Mouse (Mus musculus): ENCODE data around the gene Shc2.
A peak's percentile ranks its signal among the peaks of the same experiment; 100 is the strongest.

The Shc2 gene

DNA sequence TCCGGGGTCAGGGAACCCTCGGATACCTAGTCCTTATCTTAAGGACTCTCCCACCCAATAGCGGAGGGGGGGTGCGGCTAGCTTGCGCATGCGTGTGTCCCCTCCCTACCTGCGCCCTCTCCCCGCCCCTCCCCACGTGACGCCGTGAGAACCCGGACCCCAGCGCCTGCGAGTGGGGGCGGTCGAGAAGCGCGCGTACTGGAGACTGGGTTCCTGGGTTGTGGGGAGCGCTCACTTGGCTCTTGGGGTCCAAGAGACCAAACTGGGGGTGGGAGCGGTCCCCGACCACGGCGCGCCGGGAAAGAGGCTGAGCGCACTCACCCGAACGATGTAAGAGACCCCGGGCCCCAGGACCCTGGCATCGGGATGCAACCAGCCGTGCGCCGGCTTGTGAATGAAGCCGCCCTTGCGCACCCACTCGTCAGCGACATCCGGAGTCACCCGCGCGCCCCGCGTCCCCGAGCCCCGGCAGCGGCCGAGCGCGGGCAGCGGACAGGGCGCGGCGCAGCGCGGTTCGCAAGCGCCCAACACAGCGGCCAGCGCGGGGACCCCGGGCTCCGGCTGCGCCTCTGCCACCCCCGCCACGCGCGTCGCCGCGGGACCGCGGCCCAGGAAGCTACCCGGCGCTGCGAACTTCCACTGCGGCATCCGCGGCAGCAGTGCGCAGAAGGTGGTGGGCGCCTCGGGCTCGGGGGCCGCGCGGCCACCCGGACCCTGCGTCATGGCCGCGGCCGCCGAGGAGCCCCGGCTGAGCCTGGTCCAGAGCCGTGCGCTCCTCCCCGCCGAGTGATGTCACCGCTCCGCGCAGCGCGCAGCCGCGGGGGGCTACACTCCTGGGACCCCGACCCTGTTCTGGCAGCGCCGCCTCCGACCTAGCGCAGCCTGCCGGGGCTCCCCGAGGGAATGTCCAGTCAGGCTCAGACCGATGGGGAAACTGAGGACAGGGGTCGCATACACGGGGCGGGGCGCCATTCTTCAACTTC is at the start of gene Shc2:
TSS of gene Shc2 (minus strand) at position 791 of the 983 bp plus-strand sequence.
- no peak for DNase-seq (ENCODE audit: low read depth)

DNA sequence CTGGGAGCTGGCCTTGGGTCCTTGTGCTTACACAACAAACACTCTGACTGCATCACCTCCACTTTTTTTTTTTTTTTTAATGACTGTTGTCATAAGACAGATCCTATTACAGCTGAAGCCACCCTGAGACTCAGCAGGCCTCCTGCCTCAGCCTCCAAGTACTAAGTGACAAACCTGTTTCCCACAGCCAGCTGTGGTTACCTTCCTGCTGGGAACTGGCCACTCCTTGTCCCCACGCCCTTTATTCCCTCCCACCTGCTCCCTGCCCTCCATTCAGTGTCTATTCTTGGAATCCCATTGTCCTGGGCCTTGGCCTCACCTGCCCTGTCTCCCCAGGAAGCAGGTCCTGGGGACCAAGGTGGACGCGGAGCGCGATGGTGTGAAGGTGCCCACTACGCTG is 49.8 kb upstream of the Shc2 start:
- DNase-seq (ENCODE audit: low read depth), result no peak

DNA sequence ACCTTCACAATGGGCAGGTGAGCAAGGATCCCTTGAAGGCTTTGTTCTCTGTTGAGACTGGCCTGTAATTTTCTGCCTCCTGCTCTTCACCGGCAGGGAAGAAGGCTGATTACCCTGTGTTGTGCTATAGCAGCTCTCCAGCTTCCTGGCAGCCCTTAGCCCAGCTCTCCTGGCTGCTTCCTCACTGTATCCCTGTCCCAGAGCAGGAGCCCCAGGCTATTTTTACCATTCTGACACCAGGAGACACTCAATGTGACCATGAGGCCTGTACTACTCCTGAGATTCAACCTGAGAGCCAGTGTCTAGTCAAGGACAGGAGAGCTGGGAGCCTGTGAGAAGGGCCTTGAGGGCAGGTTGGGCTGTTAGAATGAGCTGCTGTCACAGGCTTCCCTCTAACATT is 49.0 kb upstream of the Shc2 start:
- DNase-seq (ENCODE audit: low read depth), result no peak

DNA sequence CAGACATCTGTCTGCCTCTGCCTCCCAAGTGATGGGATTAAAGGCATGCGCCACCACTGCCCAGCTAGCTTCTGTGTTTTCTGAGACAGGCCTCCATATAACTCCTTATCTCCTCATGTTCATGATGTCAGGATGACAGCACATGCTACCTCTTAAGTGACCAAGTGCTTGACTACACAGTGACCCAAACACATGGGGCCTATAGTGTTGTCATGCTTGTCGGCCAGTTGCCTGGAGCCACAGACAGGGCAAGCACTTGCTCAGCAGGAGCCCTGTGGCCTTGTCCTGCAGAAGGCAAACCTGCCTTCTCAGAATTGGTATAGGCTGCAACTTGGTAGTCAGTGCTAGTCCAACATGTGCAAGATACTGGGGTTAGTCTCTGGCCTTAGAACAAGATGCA is 48.5 kb upstream of the Shc2 start:
- no peak for DNase-seq (ENCODE audit: low read depth)

DNA sequence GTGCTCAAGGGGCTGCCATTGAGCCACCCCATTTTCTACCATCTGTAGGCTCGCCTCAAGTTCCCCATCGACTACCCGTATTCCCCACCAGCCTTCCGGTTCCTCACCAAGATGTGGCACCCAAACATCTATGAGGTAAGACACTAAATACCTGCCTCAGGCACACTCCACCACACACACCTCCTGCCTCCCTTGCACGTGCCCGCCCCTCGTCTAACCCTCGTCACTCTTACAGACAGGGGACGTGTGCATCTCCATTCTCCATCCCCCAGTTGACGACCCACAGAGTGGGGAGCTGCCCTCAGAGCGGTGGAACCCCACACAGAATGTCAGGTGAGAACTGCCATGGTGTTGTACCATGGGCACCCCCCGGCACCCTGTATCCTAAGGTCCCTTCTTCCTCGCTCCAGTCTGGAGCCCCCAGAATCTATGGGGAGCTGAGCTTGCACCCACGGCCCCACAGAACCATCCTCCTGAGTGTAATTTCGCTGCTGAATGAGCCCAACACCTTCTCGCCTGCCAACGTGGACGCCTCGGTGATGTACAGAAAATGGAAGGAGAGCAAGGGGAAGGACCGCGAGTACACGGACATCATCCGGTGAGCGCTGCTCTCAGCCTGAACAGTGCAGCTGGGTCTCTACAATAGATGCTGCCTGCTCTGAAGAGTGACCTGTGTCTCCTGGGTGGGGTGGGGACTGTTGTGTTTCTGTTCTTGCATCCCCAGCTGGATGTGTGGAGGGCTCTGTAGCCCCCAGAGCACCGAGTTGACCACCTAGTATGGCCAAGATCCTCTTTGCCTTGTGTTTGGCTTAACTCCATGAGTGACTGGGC is 47.3 kb upstream of the Shc2 start:
- DNase-seq (ENCODE audit: low read depth), result no peak

DNA sequence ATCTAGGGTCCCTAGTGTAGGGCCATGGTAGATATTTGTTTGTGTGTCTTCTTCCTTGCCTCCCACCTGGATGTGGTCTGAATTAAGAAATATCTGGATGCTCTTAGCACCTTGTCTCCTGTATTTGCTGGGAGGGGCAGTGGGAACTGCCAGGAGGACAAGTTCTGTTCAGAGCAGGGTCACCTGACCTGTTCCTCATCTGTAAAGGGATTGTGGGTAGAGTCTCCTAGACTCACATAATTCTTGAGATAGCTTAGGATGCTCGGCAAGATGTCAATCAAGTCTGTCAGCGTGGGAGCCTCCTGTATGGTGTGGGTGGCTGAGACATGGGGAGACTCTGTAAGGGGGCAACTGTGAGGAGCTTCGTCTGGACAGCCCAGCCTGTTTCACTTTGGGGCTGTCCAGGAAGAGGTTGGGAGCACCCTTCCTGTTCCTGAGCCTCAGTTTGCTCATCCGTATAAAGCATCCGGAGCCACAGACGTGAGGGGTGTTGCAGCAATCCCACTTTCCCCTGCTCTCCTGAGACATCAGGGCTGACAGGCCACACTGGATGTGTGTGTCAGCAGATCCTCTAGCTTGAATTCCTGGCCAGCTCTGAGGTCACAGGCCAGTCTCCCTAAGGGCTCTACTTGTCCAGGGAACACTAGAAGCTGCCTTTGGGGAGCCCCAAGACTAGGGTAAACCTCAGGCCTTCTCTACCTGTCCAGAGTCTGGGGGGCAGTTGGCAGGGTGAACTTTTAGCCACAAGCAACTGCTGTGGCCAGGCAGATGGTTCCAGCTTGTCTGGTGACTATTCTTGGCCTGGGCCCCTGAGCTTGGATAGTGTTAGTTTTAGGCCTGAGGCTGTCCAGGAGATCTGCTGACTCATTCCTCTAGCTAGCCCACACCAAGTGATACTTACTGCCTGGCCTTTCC is 46.3 kb upstream of the Shc2 start:
- DNase-seq (ENCODE audit: low read depth), result peak; percentile 66

DNA sequence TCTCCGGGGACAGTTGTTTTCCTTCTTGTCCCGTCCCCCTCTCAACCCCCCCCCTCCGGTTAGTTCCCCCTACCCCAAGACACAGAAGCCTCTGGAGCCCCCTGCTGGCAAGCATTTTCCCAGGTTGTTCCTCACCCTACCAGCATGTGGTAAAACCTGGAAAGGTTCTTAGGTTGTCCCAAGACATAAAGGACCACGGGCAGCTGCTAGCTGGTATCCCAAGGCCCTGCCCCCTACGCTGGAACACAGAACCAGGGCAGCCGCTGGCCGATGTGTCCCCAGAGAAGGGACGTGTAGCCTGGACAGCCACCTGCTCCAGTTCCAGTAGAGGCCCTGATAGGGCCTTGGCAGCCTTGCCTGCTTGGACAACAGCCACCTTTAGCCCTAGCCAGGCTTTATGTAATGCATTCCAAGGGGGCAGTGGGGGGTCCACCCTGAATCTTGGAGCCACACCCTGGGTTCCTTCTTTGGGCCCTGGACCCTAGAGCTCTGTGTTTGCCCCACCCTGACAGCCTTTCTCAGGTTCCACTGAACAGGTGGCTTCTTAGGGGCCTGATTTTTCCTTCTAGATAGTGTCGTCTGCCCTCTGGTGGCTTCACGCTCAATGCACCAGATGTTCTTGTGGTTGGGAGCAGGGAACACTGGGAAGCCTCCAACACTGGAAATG is 45.3 kb upstream of the Shc2 start:
- DNase-seq (ENCODE audit: low read depth), result no peak

DNA sequence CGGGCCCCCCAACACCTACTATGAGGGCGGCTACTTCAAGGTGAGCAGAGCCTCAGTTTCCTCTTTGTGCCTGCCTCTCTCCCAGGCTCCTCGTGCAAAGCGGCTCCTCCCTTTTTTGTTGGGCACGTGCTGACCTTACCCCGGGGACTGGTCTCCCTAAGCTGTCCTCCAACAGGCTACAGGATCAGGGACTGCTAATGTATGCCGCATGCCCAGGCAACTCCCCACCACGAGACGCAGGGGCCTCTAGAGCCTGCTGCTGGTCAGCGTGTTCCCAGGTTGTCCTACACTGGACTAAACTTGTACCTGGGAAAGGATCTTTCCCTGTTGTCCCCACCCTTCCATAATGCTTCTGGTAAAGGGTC is 44.8 kb upstream of the Shc2 start:
- DNase-seq (ENCODE audit: low read depth), result no peak

DNA sequence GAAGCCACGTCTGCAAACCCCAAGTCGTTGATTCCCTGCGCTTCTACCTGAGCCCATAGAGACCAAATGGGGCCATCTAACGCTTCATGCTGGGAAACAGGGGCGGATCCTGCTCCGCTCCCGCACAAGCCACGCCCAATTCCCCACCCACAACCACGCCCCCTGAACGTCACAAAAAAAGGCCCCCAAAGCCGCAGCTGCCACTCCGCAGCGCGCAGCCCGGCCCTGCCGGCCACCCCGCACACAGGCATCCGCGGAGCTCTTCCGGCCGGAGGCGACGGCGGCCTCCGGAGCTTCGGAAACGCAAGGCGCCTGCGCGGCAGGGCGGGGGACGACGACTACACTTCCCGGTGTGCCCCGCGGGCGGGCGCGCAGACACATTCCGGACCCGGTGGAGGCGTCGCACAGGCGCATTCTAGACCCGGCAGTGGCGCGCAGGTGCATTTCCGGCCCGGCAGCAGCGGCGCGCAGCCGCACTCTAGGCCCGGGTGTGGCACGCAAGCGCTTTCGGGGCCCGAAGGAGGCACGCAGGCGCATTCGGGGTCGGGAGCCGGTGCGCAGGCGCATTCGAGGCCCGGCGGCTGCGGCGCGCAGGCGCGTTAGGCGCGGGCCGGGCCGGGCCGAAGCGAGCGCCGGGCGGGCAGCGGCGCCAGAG is 44.0 kb upstream of the Shc2 start, which contains the start of gene Cdc34:
TSS of gene Cdc34 (plus strand) at position 605 of the 655 bp plus-strand sequence.
- peak; percentile 97 for DNase-seq (ENCODE audit: low read depth)

DNA sequence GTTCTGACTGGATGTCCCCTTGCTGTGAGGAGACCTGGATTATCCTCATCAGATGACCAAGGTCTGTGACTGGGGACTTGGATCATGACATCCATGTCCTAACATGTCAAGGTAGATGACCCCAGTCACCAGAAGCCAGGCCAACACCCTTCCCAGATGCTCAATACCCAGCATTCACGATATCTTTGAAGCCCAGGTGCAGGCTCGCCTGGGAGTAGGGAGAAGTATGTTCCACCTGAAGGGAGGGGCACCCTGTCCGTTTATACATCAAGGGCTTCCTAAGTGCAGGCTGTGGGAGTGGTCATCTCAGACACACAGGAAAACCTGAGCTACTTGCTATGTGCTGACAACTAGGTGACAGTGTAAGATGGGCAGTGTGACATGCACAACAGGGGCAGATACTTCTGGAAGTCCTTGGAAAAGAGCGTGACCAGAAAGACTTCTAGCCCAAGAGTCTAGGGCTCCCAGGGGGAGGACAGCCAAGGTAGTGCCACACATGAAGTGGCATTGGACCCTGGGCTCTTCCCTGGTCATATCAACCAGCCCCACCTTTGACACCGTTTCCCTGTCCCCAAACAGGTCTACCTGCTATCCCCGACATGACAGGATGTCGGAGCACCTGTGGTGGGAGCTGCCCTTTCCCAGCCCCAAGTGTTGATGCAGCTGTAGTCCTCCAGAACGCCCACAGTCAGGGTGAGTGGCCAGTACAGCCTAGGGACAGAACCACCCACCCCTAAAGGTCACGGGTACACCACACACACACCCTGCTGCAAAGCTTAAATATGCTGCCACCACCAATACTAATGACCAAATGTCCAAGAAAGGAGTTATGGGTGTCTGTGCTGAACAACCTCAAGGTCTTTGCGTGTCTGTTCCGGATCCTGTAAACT is 43.1 kb upstream of the Shc2 start:
- no peak for DNase-seq (ENCODE audit: low read depth)

DNA sequence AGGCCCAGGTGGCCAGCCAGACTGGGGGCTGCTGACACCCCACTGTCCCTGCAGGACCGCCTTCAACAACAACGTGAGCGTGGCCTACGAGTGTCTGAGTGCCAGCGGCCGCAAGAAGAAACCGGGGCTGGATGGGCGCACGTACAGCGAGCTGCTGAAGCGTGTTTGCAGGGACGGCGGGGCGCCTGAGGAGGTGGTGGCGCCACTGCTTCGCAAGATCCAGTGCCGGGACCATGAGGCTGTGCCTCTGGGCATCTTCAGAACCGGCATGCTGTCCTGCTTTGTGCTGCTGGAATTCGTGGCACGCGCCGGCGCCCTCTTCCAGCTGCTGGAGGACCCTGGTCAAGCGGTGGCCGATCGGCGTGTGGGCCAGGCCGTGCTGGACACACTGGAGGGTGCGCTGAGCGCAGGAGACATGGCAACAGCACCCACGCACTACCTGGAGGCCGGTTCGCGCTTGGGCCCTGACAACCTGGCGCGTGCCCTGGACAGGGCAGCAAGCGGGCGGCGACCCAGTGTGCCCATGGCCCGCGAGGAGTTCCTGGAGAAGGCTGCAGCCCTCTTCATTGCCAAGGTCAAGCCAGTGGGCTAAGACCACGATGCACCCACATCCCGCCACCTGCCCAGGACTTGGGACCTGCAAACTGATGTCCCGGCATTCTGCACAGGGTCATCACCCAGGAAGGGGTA is 37.8 kb upstream of the Shc2 start:
- no peak for DNase-seq (ENCODE audit: low read depth)

DNA sequence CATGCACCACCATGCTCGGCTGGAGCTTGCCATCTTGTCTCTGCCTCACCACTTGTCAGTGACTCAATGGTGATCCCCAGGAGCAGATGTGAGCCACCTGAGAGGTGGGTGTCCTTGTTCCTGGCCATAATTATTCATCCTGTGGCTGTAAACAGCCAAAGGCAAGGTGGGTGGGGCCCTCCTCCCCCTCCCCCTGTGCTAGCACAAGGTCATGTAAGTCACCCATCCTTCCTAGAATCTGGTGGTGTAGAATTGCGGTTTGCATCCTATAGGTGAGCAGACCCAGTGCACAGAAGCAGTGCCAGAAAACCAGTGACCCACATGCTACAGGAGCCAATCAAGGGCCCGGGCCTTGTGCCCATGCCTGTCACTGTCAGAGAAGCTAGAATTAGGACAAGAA is 35.3 kb upstream of the Shc2 start:
- DNase-seq (ENCODE audit: low read depth), result no peak

DNA sequence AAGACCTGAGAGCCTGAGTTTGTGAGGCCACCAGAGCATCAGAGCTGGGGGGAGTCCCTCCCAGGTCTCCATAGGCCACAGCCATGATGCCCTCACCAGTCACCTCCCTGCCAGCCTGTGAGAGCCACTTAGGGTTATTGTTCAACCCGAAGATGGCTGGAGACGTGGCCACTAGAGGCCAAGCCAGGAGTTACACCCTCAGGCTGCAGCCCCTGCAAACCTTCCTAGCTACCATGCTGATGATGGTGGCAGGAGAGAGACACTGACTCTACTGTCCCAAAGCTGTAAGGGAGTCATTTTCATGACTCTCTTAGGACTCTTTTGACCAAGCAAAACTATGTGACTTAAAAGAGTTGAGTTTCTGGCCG is 34.4 kb upstream of the Shc2 start:
- DNase-seq (ENCODE audit: low read depth), result no peak

DNA sequence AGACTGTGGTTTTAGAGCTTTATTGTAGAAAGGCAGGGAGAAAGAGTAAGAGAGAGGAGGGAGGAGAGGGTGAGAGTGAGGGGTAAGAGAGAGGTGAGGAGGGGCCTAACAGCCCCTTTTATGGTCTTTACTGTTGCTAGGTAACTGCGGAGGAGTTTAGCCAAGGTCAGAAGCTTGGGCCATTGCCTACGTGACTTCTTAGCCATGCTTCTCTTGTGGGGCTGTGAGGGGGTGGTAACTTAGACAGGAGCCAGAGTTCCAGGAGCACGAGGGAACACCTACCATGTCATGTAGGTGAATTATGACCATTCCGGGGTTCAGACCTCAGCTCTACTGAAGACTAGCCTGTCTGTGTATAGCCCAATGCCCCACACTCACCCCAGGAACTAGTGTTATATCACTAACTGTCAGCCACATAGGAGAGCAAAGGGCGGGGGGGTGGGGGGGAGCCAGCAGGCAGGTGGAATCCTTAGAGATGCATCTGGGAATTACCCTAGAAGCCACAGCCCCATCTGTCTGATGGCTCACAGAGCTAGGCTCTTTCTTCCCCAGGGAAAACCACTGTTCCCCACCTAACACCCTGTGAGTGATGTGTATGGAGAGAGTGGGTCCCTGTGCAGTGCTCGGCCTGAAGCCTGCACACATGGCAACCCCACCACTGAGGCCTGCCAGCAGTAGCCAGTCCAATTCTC is 33.8 kb upstream of the Shc2 start:
- no peak for DNase-seq (ENCODE audit: low read depth)

DNA sequence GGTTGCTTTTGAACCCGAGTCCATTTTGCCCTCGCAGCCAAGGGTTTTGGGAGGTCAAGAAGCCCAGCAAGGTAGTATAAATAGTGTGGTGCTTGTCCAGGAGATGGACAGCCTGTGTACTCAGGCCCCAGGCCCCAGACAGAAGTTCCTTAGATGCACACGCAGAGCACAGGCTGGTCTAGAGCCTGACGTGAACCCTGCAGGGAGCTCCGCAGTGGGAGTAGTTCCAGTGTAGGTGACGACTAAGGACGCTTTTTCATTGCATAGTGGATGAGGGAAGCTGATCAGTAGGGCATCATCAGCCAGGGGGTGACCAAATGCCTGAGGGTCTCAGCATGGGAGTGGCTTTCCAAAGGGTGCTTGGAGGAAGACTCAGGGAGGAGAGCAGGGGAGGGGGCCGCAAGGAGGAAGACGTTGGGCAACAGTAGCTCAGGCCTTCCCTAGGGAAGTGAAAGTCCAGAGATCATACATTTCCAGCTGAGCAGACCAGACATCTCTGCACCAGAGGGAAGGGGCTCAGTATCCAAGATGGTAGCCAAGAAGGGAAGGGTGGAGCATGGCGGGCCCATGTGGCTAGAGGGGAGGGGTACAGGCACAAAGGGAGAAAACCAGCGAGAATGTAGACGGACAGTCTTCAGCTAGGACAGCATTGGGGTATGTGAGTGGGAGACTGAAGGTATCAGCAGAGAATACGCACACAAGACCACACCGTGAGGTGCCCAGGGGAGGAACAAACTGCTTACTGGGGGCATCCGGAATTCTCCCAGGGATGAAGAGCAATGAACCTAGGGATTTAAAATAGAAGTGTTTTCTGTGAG is 32.6 kb upstream of the Shc2 start:
- no peak for DNase-seq (ENCODE audit: low read depth)

DNA sequence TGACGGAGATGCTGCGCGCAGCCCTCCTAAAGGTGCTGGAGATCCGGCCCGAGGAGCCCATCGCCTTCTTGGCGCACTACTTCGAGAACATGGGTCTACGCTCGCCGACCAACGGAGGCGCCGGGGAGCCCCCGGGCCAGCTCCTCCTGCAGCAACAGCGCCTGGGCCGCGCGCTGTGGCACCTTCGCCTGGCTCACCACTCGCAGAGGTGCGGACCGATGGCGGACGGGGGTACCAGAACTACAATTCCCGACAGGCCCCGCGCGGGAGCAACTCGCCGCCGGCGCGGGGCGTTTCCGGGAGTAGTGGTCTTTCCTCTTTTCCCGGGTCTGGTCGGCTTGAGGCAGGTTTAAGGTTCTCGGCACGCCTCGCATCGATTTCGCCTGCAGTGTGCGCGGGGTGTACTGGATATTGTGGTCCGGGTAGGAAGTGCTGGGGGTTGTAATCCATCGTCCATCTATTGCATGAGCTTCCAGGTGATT is 31.9 kb upstream of the Shc2 start:
- no peak for DNase-seq (ENCODE audit: low read depth)

DNA sequence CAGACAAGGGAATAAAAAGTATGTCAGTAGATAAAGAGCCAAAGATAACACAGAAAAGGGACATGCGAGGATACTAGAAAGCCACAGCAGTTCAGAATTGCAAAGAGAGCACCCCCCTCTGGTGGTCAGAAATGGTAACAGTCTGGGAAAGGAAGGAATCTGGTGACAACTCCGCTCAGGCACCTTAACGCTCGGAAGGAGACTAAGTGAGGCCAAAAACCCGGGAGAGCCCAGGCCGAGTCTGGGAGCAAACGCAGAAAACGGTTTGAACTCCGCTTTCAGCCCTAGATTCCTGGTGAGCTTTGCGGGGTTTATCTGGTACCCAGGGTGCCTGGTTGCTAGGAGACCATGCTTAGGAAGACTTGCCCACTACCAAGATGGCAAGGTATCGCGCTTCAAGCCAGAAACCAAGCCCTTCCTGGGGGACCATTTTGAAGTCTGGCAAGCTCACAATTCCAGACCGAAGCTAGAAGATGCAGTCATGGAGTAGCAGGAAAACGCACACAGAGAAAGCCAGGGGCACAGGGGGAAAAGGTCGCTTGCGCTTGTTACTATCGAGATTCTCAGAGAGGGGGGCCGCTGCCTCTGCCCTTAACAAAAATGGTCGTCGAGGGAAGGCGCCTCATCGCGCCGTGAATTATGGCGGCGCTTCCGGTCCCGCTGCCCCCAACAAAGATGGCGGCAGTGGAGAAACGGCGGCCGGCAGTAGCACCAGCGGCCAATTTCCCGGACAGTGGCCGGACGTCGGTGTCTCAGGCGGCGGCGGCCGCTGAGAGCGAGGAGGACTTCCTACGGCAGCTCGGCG is 31.3 kb upstream of the Shc2 start, which contains the start of gene Tpgs1:
TSS of gene Tpgs1 (plus strand) at position 599 of the 805 bp plus-strand sequence.
- DNase-seq (ENCODE audit: low read depth), result peak; percentile 89
